Mouse (Mus musculus): Measurements from ENCODE around the gene Cope.

The Cope gene

DNA sequence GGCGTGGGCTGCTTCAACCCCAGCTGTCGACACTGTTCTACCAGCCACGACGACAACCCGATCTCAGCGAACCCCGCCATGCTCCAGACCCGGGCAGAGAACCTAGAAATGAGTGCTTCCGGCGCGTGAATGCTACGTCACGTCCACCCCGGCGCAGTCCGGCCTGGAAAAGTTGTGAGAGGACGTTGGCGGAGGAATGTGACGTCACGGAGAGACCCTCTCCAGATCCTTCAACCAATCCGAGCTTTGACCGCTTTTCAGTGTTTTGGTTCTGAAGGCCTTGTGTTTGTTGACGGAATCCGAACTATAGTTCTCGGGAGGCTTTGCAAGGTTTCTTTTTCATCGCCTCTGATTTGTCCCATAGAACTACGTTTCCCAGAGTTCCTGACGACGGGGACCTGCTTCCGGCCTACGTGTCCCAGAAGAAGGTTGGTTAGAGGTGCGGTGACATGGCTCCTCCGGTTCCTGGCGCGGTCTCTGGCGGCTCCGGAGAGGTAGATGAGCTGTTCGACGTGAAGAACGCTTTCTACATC, at the start of gene Cope, which contains the start of gene Ddx49:
Gene Cope, plus strand, starts transcription at position 161 of the 533 bp plus-strand sequence.
Gene Ddx49, minus strand, starts transcription at position 132 of the 533 bp plus-strand sequence.
- in situ Hi-C loops (cut with MboI, MseI): no loop called here

GRCm38 (mm10) chr8:70254628-70255027, 47.7 kb upstream of the Cope start:
- in situ Hi-C loops (cut with MboI, MseI): no loop called here

DNA sequence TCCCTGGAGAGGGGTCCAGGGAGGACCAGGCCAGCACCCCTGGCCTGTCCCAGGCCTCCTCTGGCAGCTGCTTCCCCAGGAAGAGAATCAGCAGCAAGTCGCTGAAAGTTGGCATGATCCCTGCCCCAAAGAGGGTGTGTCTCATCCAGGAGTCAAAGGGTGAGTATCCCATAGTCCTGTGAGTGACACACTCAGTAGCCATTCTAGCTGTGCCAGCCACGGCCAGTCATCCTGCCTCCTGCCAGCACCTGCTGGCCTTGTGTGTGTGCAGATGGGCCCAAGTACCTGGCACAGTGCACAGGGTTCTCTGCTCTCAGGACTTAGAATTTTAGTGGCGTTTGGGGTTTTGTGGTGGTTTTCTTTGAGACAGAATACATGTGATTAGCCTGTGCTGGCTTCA, 44.9 kb upstream of the Cope start:
- in situ Hi-C loops (cut with MboI, MseI): no loop called here

GRCm38 (mm10) chr8:70258600-70258999, 43.7 kb upstream of the Cope start:
- in situ Hi-C loops (cut with MboI, MseI): no loop called here

GRCm38 (mm10) chr8:70259043-70259442, 43.3 kb upstream of the Cope start:
- in situ Hi-C loops (cut with MboI, MseI): no loop called here

GRCm38 (mm10) chr8:70267674-70268073, 34.6 kb upstream of the Cope start:
- in situ Hi-C loops (cut with MboI, MseI): no loop called here

DNA sequence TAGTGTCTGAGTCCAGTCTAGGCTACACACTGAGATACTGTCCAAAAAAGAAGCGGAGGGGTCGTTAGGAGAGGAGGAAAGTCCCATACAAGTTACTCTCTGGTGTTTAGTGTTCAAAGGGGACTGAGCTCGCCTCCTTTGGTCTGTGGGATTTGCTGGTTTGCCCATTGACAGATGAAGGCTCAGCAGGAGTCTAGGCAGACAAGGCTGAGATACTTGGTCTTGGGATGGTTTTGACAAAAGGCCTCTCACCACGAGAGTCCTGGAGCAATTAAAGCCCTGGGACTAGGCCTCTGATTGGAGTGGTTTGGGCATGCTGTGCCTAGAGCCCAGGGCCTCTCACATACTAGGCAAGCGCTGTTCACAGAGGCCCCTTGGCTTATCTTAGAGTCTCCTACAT, 34.0 kb upstream of the Cope start:
- in situ Hi-C loops (cut with MboI, MseI): no loop called here

DNA sequence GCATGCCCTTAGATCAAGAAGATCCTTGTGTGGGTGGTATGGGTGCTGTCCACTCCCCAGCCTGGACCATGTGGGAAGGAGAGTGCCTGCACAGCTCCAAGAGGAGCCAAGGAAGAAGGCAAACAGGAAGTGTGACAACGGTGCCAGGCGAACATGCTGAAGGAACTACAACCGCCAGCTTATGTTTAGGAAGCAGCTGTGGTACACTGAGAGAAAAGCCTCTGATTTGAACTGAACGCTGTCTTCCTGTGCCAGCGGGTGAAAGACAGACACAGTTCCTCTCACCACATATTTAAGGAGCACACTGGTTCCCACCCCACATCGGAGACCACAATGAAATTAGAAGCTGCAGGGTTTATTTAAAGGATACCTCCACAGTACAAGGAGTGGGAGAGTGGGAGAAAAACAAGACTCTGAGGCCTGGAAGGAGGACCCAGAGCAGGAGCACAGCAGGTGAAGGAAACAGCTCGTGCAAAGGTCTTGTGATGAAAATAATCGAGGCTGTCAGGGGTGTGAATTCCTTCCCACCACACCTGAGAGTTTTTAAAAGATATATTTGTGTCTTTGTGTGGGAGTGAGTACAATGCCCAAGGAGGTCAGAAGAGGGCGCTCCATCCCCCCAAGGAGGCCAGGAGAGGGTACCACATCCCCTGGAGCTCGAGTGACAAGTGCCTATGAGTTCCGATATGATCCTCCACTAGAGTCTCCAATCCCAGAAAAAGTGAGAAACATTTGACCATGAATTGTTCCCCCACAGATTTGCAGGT, 33.3 kb upstream of the Cope start:
- in situ Hi-C loops (cut with MboI, MseI): no loop called here

DNA sequence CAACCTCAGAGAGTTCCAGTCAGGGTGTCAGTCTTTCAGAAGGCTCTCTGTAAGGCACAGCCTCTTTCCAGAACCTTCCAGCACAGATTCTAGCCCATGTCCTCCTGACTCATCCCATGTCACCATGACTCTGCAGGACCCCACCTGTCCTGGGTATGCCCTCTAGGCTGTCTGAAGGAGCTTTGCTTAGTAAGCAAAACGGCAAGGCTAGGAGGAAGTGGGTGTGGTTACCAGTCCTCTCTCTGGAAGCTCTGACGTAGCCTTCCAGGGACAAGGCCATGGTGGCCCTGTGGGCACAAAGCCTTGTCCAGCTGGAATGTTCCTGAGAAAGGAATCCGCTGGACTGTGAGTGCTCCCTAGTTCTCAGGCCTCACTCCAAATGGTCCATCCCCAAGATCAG, 29.4 kb upstream of the Cope start:
- in situ Hi-C loops (cut with MboI, MseI): no loop called here

DNA sequence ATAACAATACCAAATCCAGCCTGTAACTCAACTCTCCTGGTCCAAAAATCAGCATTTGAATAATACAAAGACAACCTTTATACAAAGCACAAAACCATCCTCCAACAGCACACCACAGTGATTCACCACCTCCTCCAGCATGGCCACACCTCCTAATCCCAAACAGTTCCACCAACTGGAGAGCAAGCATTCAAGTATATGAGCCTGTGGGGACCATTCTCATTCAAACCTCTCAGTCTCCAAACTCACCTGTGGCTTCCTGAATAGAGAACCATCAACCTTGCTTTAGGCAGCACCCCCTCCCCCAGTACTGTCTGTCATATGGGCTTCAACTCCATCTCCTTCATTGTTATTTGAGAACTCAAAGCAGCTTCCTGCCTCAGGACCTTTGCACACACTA, 28.0 kb upstream of the Cope start:
- in situ Hi-C loops (cut with MboI, MseI): no loop called here

DNA sequence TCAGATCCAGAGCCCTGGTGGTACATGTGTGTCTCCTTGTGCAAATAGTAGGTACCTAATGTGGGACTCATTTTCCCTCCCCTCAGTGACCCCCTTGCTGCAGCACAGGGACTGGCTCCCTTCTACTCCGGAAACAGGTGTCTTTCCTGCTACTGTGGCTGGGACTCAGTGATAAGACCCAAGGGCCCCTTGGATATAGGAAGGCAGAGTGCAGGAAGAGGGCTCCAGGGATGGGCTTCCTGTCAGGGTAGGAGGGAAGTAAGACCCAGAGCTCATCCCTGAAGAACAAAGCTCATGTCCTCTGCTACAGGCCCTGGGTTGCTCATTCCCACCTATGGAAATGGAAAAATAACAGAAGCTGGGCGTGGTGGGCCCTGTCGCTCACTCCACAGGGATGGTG, 25.8 kb upstream of the Cope start:
- in situ Hi-C loops (cut with MboI, MseI): no loop called here

DNA sequence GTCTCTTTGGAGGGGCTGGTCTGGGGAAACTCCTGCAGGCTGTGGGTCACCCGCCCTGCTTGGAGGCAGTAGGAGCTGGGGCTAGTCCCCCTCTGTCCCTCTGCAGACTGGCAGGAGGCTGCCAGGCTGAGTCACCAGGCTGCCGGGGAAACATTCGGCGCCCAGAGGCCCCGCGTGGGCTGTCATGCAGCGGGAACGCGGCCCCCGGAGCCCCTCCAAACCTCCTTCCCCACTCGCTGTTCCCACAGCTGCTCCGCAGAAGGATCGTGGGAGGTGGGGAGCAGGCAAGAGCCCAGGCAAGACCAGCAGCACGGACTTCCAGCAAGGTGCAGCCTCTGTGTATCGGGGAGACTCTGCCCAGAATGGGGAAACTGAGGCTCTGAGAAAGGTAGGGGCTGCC, 24.1 kb upstream of the Cope start:
- in situ Hi-C loops (cut with MboI, MseI): no loop called here

GRCm38 (mm10) chr8:70279266-70279665, 23.1 kb upstream of the Cope start:
- in situ Hi-C loops (cut with MboI, MseI): no loop called here

DNA sequence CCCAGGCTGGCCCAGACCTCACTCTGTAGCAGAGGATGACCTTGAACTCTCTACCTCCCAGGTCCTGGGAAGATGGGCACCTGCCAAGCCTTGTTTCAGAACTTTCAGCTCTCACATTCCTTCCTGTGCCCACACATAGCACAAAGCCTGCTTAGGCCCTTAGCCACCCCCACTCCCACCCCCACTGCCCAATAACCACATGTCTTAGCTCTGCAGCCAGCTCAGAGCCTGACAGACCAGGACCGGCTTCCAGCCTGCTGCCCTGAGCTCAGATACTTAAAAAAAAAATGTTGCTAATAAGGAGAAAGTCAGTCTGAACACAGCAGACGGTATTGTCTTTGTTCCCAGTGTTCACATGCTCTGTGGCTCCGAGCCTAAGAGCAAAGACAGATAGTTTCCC, 21.3 kb upstream of the Cope start:
- in situ Hi-C loops (cut with MboI, MseI): no loop called here

DNA sequence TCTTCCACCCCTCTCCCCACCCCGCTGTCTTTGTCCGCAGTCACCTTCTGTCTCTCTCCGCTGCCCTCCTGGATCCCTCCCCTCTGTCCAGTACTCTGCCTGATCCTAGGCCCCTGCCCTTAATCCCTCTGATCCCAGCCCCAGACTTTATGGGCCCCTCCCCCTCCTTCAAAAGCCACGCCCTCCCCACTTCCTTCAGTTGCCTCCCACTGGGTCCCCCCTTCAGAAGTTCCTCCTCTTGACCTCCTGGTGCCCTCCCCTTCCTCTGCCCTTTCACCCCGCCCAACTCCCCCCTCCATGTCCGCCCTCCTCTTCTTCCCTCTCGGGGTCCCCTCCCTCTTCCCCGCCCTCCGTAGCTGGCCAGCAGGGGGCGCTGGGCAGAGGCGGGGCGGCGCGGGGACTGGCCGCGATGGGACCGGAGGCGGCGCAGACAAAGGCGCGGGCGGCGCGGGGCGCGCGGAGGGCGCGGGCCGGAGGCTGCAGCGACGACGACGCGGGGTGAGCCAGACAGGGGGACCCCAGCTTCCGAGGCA, 19.6 kb upstream of the Cope start, which contains the start of gene Homer3:
Gene Homer3, plus strand, starts transcription at position 225 of the 533 bp plus-strand sequence.
- in situ Hi-C loops (cut with MboI, MseI): no loop called here

GRCm38 (mm10) chr8:70283136-70284077, 18.9 kb upstream of the Cope start:
- in situ Hi-C loops (cut with MboI, MseI): no loop called here

DNA sequence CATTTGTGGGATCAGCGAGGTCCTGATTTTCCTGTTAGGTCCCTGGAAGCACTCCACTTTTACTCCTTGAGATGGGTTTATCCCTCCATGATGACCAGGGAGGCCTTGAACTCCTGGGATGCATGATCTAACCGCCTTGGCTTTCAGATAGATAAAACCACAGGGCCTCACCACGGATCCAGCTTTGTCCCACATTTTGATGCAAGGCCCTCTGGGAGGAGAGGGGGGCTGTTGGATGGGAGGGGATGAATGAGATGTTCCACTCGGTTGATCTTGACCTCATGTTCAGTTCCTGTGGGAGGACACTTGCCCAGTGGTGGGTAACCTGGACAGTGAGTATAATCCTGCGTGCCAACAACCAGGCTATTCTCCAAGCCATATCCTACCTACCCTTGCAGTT, 17.9 kb upstream of the Cope start:
- in situ Hi-C loops (cut with MboI, MseI): no loop called here

GRCm38 (mm10) chr8:70285304-70285703, 17.0 kb upstream of the Cope start:
- in situ Hi-C loops (cut with MboI, MseI): no loop called here

DNA sequence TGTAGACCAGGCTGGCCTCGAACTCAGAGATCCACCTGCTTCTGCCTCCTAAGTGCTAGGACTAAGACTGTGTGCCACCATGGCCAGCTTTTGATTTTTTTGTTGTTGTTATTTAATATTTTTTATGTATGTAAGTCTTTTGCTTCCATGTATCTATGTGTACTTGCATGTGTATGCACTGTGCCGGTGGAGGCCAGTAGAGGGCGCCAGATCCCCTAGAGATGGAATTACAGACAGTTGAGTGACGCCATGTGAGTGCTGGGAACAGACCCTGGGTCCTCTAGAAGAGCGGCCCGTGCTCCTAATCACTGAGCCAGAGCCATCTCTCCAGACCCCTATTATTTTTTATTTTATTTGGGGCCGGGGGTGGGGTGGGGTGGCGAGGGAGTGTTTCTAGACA, 15.6 kb upstream of the Cope start:
- in situ Hi-C loops (cut with MboI, MseI): no loop called here

DNA sequence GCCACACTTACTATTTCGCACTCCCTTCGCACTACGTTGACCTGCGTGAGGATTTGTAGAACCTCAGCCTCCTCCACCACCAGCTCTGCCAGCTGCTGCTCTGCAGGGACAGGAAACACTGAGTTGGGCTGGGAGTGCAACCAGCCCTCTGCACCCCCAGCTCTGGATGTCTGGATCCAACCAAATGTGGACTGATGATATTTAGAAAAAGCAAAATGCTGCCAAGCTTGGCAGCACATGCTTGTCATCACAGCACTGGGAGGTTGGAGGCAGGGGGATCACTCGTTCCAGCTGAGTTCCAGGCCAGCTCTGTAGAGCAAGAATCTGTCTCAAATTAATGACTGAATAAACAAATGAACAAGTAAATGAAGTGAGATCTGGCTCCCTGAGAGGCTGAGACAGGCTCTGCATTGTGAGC, 8.3 kb upstream of the Cope start:
- in situ Hi-C loops (cut with MboI, MseI): no loop called here

DNA sequence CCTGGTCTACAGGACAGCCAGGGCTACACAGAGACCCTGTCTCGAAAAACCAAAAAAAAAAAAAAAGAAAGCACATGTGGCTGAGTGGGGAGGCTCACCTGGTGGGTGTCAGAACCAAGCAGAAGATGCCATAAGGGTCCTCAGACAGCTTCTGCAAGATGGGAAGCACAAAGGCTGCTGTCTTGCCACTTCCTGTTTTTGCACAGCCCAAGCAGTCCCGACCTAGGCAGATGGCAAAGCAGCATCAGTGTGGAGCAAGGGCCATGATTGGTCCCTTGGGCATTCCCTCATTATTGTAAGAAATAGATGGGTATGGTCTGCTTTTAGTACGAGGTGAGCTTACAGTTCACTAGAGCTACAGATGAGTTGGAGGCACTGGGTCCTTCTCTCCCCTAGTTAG, 1.4 kb upstream of the Cope start:
- in situ Hi-C loops (cut with MboI, MseI): no loop called here

- in situ Hi-C loops (cut with MboI, MseI): no loop called here
Observed at GRCm38 (mm10) chr8:70302901-70303300, 583 bp downstream of the Cope start.
